In the genomic region with DNA sequence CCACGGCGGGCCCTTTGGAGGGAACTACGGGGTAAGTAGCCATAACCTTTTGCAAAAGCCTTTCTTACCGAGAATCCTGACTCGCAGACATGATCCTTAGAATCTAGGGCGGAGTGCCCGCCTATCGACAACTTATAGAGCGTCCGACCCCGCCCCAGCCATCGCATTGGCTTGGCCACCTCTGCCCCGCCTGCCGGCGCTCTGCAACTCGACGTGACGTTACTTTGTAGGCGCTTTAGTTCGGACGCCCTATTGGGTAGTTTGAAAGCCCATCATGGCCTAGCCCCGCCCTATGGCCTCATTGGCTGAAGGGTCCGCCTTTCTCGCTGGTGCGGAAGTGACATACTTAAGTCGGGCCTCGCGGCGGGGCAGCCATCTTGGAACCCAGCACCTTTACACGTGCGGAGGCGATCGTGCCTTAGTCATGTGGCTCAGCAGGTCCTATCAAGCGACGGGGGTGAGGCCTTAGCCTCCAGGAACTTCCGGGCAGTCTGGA, we compare ENCODE assay signal across 8 mouse cellular contexts. TPM values are rescaled to one million over a fixed set of nuclear protein-coding genes. Genes with fewer than 3 reads are reported as not detected.
DNase-seq lines count a peak whose midpoint lies in the region; ATAC-seq lines count a peak whose summit lies in the region.

Eif4a1 (minus strand) TSS at position 213 of the 496 bp plus-strand sequence.

- peak within 1 kb of the TSS; percentile 95 for H3K4me3 ChIP-seq in brown adipose tissue, adult 24 weeks (ENCODE audit: insufficient read depth, low read depth, low read length)
- H3K4me3 ChIP-seq in heart, embryonic 13.5 days = peak within 1 kb of the TSS; percentile 100
- H3K4me3 ChIP-seq in liver, embryonic 12.5 days = peak within 1 kb of the TSS; percentile 96
- H3K4me3 ChIP-seq in stomach, embryonic 15.5 days (replicated peaks) = peak within 1 kb of the TSS; percentile 99

- peak within 1 kb of the TSS; percentile 95 for H3K4me2 ChIP-seq in heart, embryonic 13.5 days
- H3K4me2 ChIP-seq in liver, embryonic 12.5 days = peak within 1 kb of the TSS; percentile 89
- H3K4me2 ChIP-seq in stomach, embryonic 15.5 days = peak within 1 kb of the TSS; percentile 84

- peaks cover 82% of the 10 kb centered on the region for H3K36me3 ChIP-seq in heart, embryonic 13.5 days
- H3K36me3 ChIP-seq in liver, embryonic 12.5 days = peaks cover 86% of the 10 kb centered on the region
- peaks cover 54% of the 10 kb centered on the region for H3K36me3 ChIP-seq in stomach, embryonic 15.5 days

- DNase-seq in CD4-positive, CD25-positive, alpha-beta regulatory T cell, adult 2 months (ENCODE audit: low read depth, low spot score) = peak; percentile 100
- peak; percentile 99 for DNase-seq in fat pad, adult 2 months (ENCODE audit: extremely low read depth, low read depth, low spot score)
- DNase-seq in kidney, postnatal 10 days = peak; percentile 100
- peak; percentile 100 for DNase-seq in natural killer cell, adult 2 months (ENCODE audit: low spot score in 2 of 2)

- no peaks in the 10 kb centered on the region for H3K27me3 ChIP-seq in heart, embryonic 13.5 days (replicated peaks)
- no peaks in the 10 kb centered on the region for H3K27me3 ChIP-seq in liver, embryonic 12.5 days (replicated peaks)
- H3K27me3 ChIP-seq in stomach, embryonic 15.5 days (replicated peaks) = no peaks in the 10 kb centered on the region

- H3K9ac ChIP-seq in heart, embryonic 13.5 days = peak within 1 kb of the TSS; percentile 100
- H3K9ac ChIP-seq in liver, embryonic 12.5 days = peak within 1 kb of the TSS; percentile 99
- peak within 1 kb of the TSS; percentile 98 for H3K9ac ChIP-seq in stomach, embryonic 15.5 days

- 0% methylated on average over 36 of the region's 36 CpGs for WGBS in heart, embryonic 13.5 days
- under 1% methylated on average over 36 of the region's 36 CpGs for WGBS in liver, embryonic 12.5 days (ENCODE audit: insufficient replicate concordance)
- WGBS in stomach, embryonic 15.5 days = under 1% methylated on average over 36 of the region's 36 CpGs

- no peaks in the 10 kb centered on the region for H3K9me3 ChIP-seq in heart, embryonic 13.5 days
- no peaks in the 10 kb centered on the region for H3K9me3 ChIP-seq in liver, embryonic 12.5 days (replicated peaks)
- H3K9me3 ChIP-seq in stomach, embryonic 15.5 days = no peaks in the 10 kb centered on the region

- H3K4me1 ChIP-seq in brown adipose tissue, adult 24 weeks (ENCODE audit: control insufficient read depth, insufficient read depth, insufficient read length, low read length) = no peaks in the 10 kb centered on the region
- H3K4me1 ChIP-seq in heart, embryonic 13.5 days = peaks cover 28% of the 10 kb centered on the region
- peaks cover 58% of the 10 kb centered on the region for H3K4me1 ChIP-seq in liver, embryonic 12.5 days
- H3K4me1 ChIP-seq in stomach, embryonic 15.5 days = peaks cover 10% of the 10 kb centered on the region

- peak within 1 kb of the TSS; percentile 94 for H3K27ac ChIP-seq in brown adipose tissue, adult 24 weeks (replicated peaks; ENCODE audit: low read depth, low read length)
- H3K27ac ChIP-seq in heart, embryonic 13.5 days (replicated peaks) = peak within 1 kb of the TSS; percentile 99
- H3K27ac ChIP-seq in liver, embryonic 12.5 days = peak within 1 kb of the TSS; percentile 97
- peak within 1 kb of the TSS; percentile 98 for H3K27ac ChIP-seq in stomach, embryonic 15.5 days

- ATAC-seq in heart, embryonic 13.5 days (ENCODE audit: extremely low read depth, insufficient number of reproducible peaks, low FRiP score, low TSS enrichment) = peak; percentile 94
- peak; percentile 97 for ATAC-seq in liver, embryonic 12.5 days
- ATAC-seq in stomach, embryonic 15.5 days (ENCODE audit: insufficient read depth, low FRiP score, low read depth) = peak; percentile 98

RNA-seq across cellular contexts. Expression of gene Eif4a1, which starts in this region (rescaled TPM):
- polyA plus RNA-seq in brown adipose tissue, adult 24 weeks (2012; ENCODE audit: insufficient read depth, insufficient read length, missing spikeins) = 268 and 317 TPM in 2 replicates
- polyA plus RNA-seq in heart, embryonic 13.5 days (2015; fragmentation: Nextera tagmentation; extraction: Ambion mirVana) = 372 and 373 TPM in 2 replicates
- 393 and 408 TPM in 2 replicates for polyA plus RNA-seq in liver, embryonic 12.5 days (2016; fragmentation: Nextera tagmentation; extraction: Ambion mirVana)
- polyA plus RNA-seq in stomach, embryonic 15.5 days (2015; fragmentation: Nextera tagmentation; extraction: Ambion mirVana) = 442 and 514 TPM in 2 replicates

Comparison
In these comparisons a context has a peak if more than half of its experiments do, and no peak if none do; other contexts are left out.
1. Peak in every context shown above with its lines: DNase-seq, ATAC-seq, H3K4me3 ChIP-seq and H3K27ac ChIP-seq.